Mouse (Mus musculus) limb, embryonic 14.5 days (tissue): ENCODE results near the gene Rab36. TPM values are rescaled to one million over a fixed set of nuclear protein-coding genes. Genes with fewer than 3 reads are reported as not detected.

ENCODE experiments used
- ATAC-seq: fragments of 200-750 bp; cut with Nextera tagmentation; 2 replicates; pipeline ENCODE4 v1.8.0; 2017; ENCODE audit warnings: low read depth, moderate number of reproducible peaks, moderate TSS enrichment; ENCODE audit not compliant: low FRiP score
- DNase-seq: peaks from one replicate; pipeline ENCODE4 v3.0.0-alpha.2; 2015; ENCODE audit warnings: low spot score
- H3K27ac ChIP-seq: fragments of 300-500 bp; sonication (generic); replicated peaks from 2 replicates; pipeline ENCODE4 v1.5.1; 2014; ENCODE audit warnings: low read depth, mild to moderate bottlenecking, low read length, moderate library complexity, mixed read lengths
- H3K27me3 ChIP-seq: fragments of 300-500 bp; sonication (generic); 2 replicates; pipeline ENCODE4 v1.6.1; 2014; ENCODE audit warnings: low read length, mixed read lengths; ENCODE audit not compliant: control insufficient read depth, insufficient read depth
- H3K36me3 ChIP-seq: fragments of 300-500 bp; sonication (generic); 2 replicates; pipeline ENCODE4 v1.6.1; 2014; ENCODE audit warnings: mild to moderate bottlenecking, low read length, moderate library complexity, mixed read lengths; ENCODE audit not compliant: control insufficient read depth, insufficient read depth
- H3K4me1 ChIP-seq: fragments of 300-500 bp; sonication (generic); 2 replicates; pipeline ENCODE4 v1.6.1; 2014; ENCODE audit warnings: antibody characterized with exemption, low read length, mixed read lengths; ENCODE audit not compliant: control insufficient read depth, insufficient read depth
- H3K4me2 ChIP-seq: fragments of 300-500 bp; sonication (generic); replicated peaks from 2 replicates; pipeline ENCODE4 v1.6.1; 2014; ENCODE audit warnings: low read depth, mild to moderate bottlenecking, low read length, moderate library complexity; ENCODE audit not compliant: severe bottlenecking
- H3K4me3 ChIP-seq: fragments of 300-500 bp; sonication (generic); replicated peaks from 2 replicates; pipeline ENCODE4 v1.5.1; 2014; ENCODE audit warnings: low read length
- H3K9ac ChIP-seq: fragments of 300-500 bp; sonication (generic); 2 replicates; pipeline ENCODE4 v1.6.1; 2014; ENCODE audit warnings: mild to moderate bottlenecking, low read depth, low read length, moderate library complexity; ENCODE audit not compliant: severe bottlenecking
- H3K9me3 ChIP-seq: fragments of 300-500 bp; sonication (generic); 2 replicates; pipeline ENCODE4 v1.6.1; 2016; ENCODE audit warnings: low read length; ENCODE audit not compliant: control insufficient read depth
- POLR2A ChIP-seq: fragments of 200-500 bp; IDR thresholded peaks from 2 replicates; pipeline ENCODE4 v1.8.0; 2012; ENCODE audit warnings: inconsistent platforms, mild to moderate bottlenecking, moderate library complexity, borderline replicate concordance; ENCODE audit not compliant: insufficient read depth, insufficient read length; ENCODE audit errors: extremely low read depth
- WGBS: fragments of 180-500 bp; shearing (Covaris S2); extraction: QIAGEN DNeasy Blood & Tissue Kit; methylation state at CpG from one replicate; pipeline ENCODE4 v1.1.7; 2014; 5-methylcytosine and 5-hydroxymethylcytosine counted together
- polyA plus RNA-seq, 2 experiments: library from polyadenylated mRNA; depleted of rRNA in 1 of 2; stranded (reverse) in 1 of 2; unstranded in 1 of 2; fragments of >200 nt; fragmentation: Nextera tagmentation in 1 of 2; extraction: Ambion mirVana in 1 of 2; gene quantifications; 2 replicates each; pipeline versions ENCODE4 v1.2.1 to v1.2.3; 2012 to 2014

The Rab36 gene
- polyA plus RNA-seq, 2 experiments: 6.0 to 17.6 TPM

DNA sequence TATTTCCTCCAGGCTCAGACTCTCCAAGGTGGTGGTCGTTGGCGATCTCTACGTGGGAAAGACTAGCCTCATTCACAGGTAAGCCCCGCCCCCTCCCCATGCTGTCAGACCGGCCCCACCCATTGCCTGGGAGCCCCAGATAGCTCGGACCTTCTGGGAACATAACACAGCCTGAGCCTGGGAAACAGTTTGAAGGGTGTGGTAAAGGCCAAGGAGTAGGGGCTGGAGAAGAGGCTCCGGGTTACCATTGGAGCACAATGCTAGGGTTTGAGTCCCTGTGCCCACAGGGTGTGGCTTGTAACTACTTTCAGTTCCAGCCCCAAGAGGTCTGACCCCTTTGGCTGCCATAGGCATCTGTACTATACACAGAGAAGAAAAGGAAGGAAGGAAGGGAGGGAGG lies 7.6 kb downstream of the Rab36 start:
- no peak for ATAC-seq
- no peak for TF ChIP-seq POLR2A
- 34% methylated on average over 7 of the region's 7 CpGs for WGBS

DNA sequence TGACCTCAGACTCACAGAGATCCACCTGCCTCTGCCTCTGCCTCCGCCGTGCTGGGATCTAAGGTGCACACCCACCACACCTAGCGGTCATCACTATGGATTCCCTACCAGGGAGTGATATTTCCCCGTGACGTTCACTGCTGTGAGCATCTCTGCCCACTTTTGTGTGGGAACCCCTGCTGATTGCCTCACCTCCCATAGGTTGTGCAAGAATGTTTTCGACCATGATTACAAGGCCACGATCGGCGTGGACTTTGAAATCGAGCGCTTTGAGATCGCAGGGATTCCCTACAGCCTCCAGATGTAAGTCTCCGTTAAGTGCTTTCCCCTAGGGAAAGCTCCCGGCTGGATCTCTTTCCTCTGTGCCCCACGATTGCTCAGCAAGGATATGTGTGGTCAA lies 9.0 kb downstream of the Rab36 start:
- Histone ChIP-seq H3K9me3 (no peaks in the 10 kb centered on the region), H3K36me3 (peaks cover 14% of the 10 kb centered on the region; the same call in 1 of the 2 replicates), H3K4me3 (no peak overlapping the region), H3K9ac (no peak overlapping the region), H3K27ac (no peak overlapping the region), H3K4me2 (no peak overlapping the region), H3K4me1 (no peaks in the 10 kb centered on the region), H3K27me3 (no peaks in the 10 kb centered on the region)
- no peak for ATAC-seq
- TF ChIP-seq POLR2A: no peak
- WGBS: 91% methylated on average over 15 of the region's 15 CpGs
- no peak for DNase-seq

More for the DNA sequence above, 7.6 kb downstream of the Rab36 start:
- Histone ChIP-seq H3K27ac (no peak overlapping the region), H3K27me3 (no peaks in the 10 kb centered on the region), H3K9me3 (no peaks in the 10 kb centered on the region), H3K4me2 (no peak overlapping the region), H3K4me3 (no peak overlapping the region), H3K9ac (no peak overlapping the region), H3K4me1 (no peaks in the 10 kb centered on the region), H3K36me3 (peaks cover 14% of the 10 kb centered on the region; the same call in 1 of the 2 replicates)
- no peak for DNase-seq

DNA sequence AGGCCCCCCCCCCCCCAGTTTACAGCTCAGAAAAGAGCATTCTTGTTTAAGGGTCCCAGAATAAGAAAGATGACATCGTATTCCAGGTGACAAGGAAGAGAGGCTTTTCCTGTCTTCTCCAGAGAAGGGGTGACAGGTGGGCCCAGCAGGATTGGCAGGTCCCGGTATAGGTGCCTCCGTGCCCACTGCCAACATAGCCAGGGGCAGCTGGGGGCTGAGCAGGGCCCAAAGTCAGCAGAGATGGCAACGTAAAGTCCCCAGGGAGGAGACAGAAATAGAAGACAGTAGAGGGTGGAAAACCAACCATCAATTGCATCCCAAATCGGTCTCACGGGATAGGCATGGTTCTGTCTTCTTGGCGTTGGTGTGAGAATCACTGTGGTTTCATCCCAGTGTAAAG lies 11.9 kb downstream of the Rab36 start:
- Histone ChIP-seq H3K9ac (no peak overlapping the region), H3K27me3 (no peaks in the 10 kb centered on the region), H3K36me3 (peaks cover 7% of the 10 kb centered on the region; the same call in 1 of the 2 replicates), H3K4me1 (no peaks in the 10 kb centered on the region), H3K4me2 (no peak overlapping the region), H3K27ac (no peak overlapping the region), H3K9me3 (no peaks in the 10 kb centered on the region), H3K4me3 (no peak overlapping the region)
- no peak for DNase-seq
- 97% methylated on average over 7 of the region's 7 CpGs for WGBS
- no peak for TF ChIP-seq POLR2A
- no peak for ATAC-seq

DNA sequence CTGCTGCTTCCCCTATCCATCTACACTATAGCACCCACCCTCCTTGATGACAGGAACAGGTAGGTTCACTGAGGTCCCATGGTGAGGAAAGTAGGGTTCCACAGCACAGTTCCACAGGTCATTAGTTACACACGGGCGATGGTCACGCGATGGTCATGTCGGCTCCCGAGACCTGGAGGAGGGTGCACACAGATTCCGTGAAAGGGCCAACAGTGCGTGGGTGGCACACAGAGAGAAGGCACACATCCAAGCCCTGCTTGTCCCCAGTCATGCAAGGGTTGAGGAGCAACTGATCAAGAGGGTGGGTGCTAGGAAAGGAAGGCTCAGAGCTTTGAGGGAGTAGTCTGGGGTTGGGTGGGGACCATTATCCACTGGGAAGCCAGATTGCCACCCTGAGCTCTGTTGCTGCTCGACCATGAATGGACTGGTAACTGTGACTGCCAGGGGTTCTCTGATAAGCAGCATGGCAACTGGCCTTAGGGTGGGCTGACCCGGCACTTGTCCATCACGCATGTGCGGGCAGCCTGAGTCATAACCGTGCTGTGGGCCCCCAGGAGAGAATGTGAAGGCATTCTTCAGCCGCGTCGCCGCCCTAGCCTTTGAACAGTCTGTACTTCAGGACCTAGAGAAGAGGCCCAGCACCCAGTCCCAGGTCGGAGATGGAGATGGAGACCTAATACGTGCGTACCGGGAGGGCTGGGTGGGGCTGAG lies 14.7 kb downstream of the Rab36 start:
- no peak for TF ChIP-seq POLR2A
- Histone ChIP-seq H3K27ac (no peak overlapping the region), H3K36me3 (no peaks in the 10 kb centered on the region), H3K9me3 (no peaks in the 10 kb centered on the region), H3K27me3 (no peaks in the 10 kb centered on the region), H3K4me2 (no peak overlapping the region), H3K9ac (no peak overlapping the region), H3K4me3 (no peak overlapping the region), H3K4me1 (no peaks in the 10 kb centered on the region)
- DNase-seq: no peak
- no peak for ATAC-seq
- WGBS: 92% methylated on average over 21 of the region's 21 CpGs

DNA sequence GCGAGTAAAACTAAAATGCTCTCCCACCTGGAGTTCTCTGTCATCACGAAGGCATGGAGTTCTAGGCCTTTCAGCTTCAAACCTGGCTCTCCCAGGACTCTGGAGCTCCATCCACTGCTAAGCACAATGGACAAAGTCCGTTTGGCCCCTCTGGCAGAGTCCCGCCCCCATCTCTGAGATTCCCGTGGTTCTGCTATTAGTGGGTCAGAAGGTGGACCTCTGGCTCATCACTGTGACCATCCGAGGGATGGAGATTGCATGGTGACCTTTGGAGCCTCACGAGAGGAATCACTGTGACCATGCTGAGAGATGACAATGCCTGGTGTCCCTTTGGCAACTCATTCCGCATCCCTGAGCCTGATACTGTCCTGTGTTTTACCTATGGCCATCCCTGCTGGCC lies 16.0 kb downstream of the Rab36 start:
- no peak for TF ChIP-seq POLR2A
- Histone ChIP-seq H3K27ac (no peak overlapping the region), H3K36me3 (no peaks in the 10 kb centered on the region), H3K4me3 (no peak overlapping the region), H3K4me2 (no peak overlapping the region), H3K9me3 (no peaks in the 10 kb centered on the region), H3K9ac (no peak overlapping the region), H3K27me3 (no peaks in the 10 kb centered on the region), H3K4me1 (no peaks in the 10 kb centered on the region)
- no peak for ATAC-seq
- 81% methylated on average over 8 of the region's 8 CpGs for WGBS
- no peak for DNase-seq
